Mouse (Mus musculus): ENCODE measurements around the gene Lyrm1. TPM values are rescaled to one million over a fixed set of nuclear protein-coding genes. Genes with fewer than 3 reads are reported as not detected.

Gene Lyrm1
- polyA plus RNA-seq, 1 experiment, result 0.49 TPM

DNA sequence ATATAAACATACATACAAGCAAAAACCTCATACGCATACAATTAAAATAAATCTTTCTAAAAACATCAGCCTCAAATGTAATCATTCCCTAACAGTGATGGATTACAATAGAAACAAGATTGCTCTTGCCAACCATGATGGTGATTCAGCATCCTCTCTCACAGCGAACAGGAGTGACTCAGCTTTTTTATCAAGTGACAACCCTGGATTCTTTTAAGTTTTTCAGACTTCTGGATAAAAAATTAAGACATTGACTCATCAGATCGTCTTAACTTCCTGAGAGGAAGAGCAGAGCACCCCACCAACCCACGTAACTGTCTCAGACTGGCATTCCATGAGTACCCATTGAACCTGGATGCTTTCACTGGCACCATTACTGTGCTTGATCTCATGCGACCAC, 78.6 kb downstream of the Lyrm1 start:
- Histone ChIP-seq H3K4me3 (ENCODE audit: extremely low read depth, insufficient read depth, insufficient read length) (no peak overlapping the region), H3K36me3 (ENCODE audit: control insufficient read depth, insufficient read depth, low read length) (no peaks in the 10 kb centered on the region), H3K27me3 (ENCODE audit: control insufficient read depth, insufficient read depth, low read length) (no peaks in the 10 kb centered on the region), H3K4me1 (ENCODE audit: control insufficient read depth, insufficient read depth, insufficient read length) (no peaks in the 10 kb centered on the region), H3K27ac (ENCODE audit: insufficient read depth, low read length) (no peak overlapping the region)
- DNase-seq (ENCODE audit: low read depth in 1 of 2, low spot score in 2 of 2), result no peak
- TF ChIP-seq CTCF (IDR thresholded peaks at IDR 0.05; ENCODE audit: extremely low read depth, insufficient read depth, insufficient read length, insufficient replicate concordance) (no peak), POLR2A (IDR thresholded peaks at IDR 0.05; ENCODE audit: low read depth, low read length) (no peak)
- 61% methylated on average over 5 of the region's 5 CpGs for WGBS

DNA sequence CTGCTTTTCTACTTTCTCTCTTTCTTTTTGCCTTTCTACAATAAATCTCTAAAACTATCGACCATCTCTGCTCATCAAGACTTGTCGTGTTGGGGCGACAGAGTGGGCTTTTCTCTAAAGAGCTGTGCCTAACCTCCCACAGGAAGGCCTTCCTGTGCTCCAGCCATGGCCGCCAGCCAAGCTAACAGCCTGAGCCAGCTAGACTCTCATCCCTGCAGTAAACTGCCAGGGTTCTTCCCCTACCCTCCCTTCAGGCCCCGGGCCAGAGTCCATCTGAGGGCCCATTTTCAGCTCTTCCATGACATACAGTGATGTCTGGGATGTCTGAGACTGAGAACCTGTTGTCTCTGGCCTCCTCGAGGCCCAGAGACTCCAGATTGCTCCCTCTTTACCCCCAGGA, 80.6 kb downstream of the Lyrm1 start:
- Histone ChIP-seq H3K27me3 (ENCODE audit: control insufficient read depth, insufficient read depth, low read length) (no peaks in the 10 kb centered on the region), H3K27ac (ENCODE audit: insufficient read depth, low read length) (no peak overlapping the region), H3K4me3 (ENCODE audit: extremely low read depth, insufficient read depth, insufficient read length) (no peak overlapping the region), H3K36me3 (ENCODE audit: control insufficient read depth, insufficient read depth, low read length) (no peaks in the 10 kb centered on the region), H3K4me1 (ENCODE audit: control insufficient read depth, insufficient read depth, insufficient read length) (no peaks in the 10 kb centered on the region)
- no peak for DNase-seq (ENCODE audit: low read depth in 1 of 2, low spot score in 2 of 2)
- no peak for TF ChIP-seq POLR2A (IDR thresholded peaks at IDR 0.05; ENCODE audit: low read depth, low read length)
- no peak for TF ChIP-seq CTCF (IDR thresholded peaks at IDR 0.05; ENCODE audit: extremely low read depth, insufficient read depth, insufficient read length, insufficient replicate concordance)
- WGBS, result 81% methylated on average over 6 of the region's 6 CpGs

DNA sequence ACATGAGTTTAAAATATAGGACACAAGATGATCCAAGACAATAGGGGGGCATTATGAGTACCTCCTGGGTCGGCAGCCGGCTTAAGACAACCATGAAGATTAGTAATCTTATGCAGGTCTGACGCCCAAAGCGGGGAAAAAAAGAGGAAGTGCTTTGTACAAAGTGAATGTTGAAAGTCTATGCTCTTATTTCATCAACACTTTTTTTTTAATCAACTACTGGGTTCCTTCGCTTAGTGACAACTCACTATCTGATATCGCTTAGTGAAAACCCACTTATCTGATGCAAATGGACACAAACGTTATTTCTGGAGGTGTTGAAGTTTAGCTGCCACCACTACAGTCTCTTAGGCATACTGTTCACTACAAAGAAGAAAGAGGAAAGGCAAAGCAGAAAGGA, 81.9 kb downstream of the Lyrm1 start:
- Histone ChIP-seq H3K27me3 (ENCODE audit: control insufficient read depth, insufficient read depth, low read length) (no peaks in the 10 kb centered on the region), H3K4me3 (ENCODE audit: extremely low read depth, insufficient read depth, insufficient read length) (no peak overlapping the region), H3K27ac (ENCODE audit: insufficient read depth, low read length) (no peak overlapping the region), H3K36me3 (ENCODE audit: control insufficient read depth, insufficient read depth, low read length) (no peaks in the 10 kb centered on the region), H3K4me1 (ENCODE audit: control insufficient read depth, insufficient read depth, insufficient read length) (no peaks in the 10 kb centered on the region)
- no peak for DNase-seq (ENCODE audit: low read depth in 1 of 2, low spot score in 2 of 2)
- TF ChIP-seq POLR2A (IDR thresholded peaks at IDR 0.05; ENCODE audit: low read depth, low read length) (no peak), CTCF (IDR thresholded peaks at IDR 0.05; ENCODE audit: extremely low read depth, insufficient read depth, insufficient read length, insufficient replicate concordance) (no peak)
- 58% methylated on average over 7 of the region's 7 CpGs for WGBS

DNA sequence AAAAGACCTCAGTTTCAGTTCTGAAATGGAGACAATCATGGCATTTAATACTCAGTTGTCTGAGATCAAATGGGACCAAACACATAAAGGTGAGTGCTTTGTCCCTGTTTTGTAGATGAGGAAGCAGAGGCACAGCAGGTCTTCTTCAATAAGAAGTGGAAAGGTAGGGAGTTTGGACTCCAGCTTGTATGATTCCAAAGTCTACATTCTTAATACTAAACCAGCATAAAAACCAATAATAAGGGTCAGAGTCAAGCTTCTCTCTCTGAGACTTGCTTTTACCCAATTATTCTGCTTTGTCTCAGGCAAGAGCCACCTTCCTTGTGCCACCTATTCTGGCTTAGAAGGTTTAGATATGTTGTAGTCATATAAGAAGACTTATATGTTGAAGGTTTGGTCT, 82.9 kb downstream of the Lyrm1 start:
- DNase-seq (ENCODE audit: low read depth in 1 of 2, low spot score in 2 of 2), result no peak
- no peaks in the 10 kb centered on the region for H3K4me1 ChIP-seq (ENCODE audit: control insufficient read depth, insufficient read depth, insufficient read length)
- no peak overlapping the region for H3K27ac ChIP-seq (ENCODE audit: insufficient read depth, low read length)
- no peaks in the 10 kb centered on the region for H3K36me3 ChIP-seq (ENCODE audit: control insufficient read depth, insufficient read depth, low read length)
- H3K27me3 ChIP-seq (ENCODE audit: control insufficient read depth, insufficient read depth, low read length), result no peaks in the 10 kb centered on the region
- TF ChIP-seq CTCF (IDR thresholded peaks at IDR 0.05; ENCODE audit: extremely low read depth, insufficient read depth, insufficient read length, insufficient replicate concordance) (no peak), POLR2A (IDR thresholded peaks at IDR 0.05; ENCODE audit: low read depth, low read length) (no peak)
- no peak overlapping the region for H3K4me3 ChIP-seq (ENCODE audit: extremely low read depth, insufficient read depth, insufficient read length)

DNA sequence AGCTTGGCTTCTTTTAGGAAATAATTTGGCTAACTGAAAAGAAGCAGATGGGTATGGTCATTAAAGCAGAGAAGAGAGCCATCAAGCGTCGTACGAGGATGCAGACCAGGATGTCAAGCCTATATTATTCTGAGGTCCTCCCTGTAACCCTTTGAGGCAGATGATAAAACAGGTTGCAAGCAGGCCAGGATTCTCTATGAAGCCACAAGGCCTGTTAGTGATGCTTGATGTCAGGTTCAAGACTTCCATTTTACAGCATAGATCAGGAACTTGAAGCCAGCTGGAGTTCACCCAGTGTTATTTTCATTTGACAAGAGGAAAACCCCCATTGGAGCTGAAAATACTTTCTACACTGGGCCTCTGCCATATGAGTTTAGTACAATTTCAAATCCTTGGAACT, 84.5 kb downstream of the Lyrm1 start:
- TF ChIP-seq POLR2A (IDR thresholded peaks at IDR 0.05; ENCODE audit: low read depth, low read length) (no peak), CTCF (IDR thresholded peaks at IDR 0.05; ENCODE audit: extremely low read depth, insufficient read depth, insufficient read length, insufficient replicate concordance) (no peak)

DNA sequence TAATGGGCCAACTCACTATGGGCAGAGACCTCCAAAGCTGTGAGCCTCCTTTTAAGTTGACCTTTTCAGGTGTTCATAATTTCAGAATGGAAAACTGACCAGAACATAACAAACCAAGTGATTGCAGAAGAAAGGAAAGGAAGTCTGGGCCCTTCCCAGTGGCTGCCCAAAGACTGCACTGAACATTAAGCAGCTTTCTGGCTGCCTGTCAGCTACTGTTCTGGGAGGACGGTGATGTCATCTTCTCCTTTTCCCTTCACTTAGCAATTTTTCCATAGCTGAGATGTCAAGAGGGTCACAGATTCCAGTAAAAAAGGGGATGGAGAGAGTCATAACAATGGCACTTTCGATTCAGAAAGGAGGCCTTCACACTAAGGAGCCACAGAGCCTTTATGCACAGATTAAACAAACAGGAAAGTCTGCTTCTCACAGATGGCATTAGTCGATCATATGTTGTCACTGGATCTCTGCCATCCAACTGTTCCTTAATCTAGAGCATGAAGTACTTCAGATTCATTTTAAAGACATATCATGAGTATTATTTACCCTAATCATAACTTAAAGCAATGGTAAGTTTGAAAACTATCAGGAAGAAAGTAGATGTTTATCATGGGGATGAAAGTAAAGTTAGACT, 89.7 kb downstream of the Lyrm1 start:
- TF ChIP-seq POLR2A (IDR thresholded peaks at IDR 0.05; ENCODE audit: low read depth, low read length), result no peak
- no peak for DNase-seq (ENCODE audit: low read depth in 1 of 2, low spot score in 2 of 2)
- no peaks in the 10 kb centered on the region for H3K27me3 ChIP-seq (ENCODE audit: control insufficient read depth, insufficient read depth, low read length)
- no peak overlapping the region for H3K27ac ChIP-seq (ENCODE audit: insufficient read depth, low read length)
- H3K4me1 ChIP-seq (ENCODE audit: control insufficient read depth, insufficient read depth, insufficient read length), result no peaks in the 10 kb centered on the region
- H3K36me3 ChIP-seq (ENCODE audit: control insufficient read depth, insufficient read depth, low read length), result no peaks in the 10 kb centered on the region
- 62% methylated on average over 3 of the region's 3 CpGs for WGBS
- no peak overlapping the region for H3K4me3 ChIP-seq (ENCODE audit: extremely low read depth, insufficient read depth, insufficient read length)

More for the DNA sequence above, 84.5 kb downstream of the Lyrm1 start:
- WGBS, result 88% methylated on average over 3 of the region's 3 CpGs
- no peaks in the 10 kb centered on the region for H3K27me3 ChIP-seq (ENCODE audit: control insufficient read depth, insufficient read depth, low read length)
- H3K36me3 ChIP-seq (ENCODE audit: control insufficient read depth, insufficient read depth, low read length), result no peaks in the 10 kb centered on the region
- no peak overlapping the region for H3K27ac ChIP-seq (ENCODE audit: insufficient read depth, low read length)
- no peak for DNase-seq (ENCODE audit: low read depth in 1 of 2, low spot score in 2 of 2)
- H3K4me3 ChIP-seq (ENCODE audit: extremely low read depth, insufficient read depth, insufficient read length), result no peak overlapping the region
- no peaks in the 10 kb centered on the region for H3K4me1 ChIP-seq (ENCODE audit: control insufficient read depth, insufficient read depth, insufficient read length)

DNA sequence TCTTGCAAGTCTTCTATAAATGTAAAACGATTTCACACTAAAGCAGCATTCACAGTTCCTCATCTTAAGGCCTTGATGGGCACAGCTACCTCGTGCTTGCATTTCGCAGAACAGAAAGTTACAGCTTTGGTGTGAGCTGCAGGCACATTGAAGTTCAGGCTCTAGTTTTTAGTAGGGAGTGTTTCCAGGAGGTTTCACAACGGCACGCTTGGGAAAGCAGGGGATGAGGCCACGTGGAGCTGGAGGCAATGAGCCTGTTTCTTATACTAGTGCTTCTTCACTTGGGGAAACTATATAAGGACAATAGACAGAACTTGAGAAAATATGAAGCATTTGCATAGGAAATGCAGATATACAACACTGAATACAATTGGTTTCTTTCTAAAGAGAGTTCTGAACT, 101.4 kb downstream of the Lyrm1 start:
- H3K4me3 ChIP-seq (ENCODE audit: extremely low read depth, insufficient read depth, insufficient read length), result no peak overlapping the region
- no peaks in the 10 kb centered on the region for H3K4me1 ChIP-seq (ENCODE audit: control insufficient read depth, insufficient read depth, insufficient read length)
- no peak for TF ChIP-seq CTCF (IDR thresholded peaks at IDR 0.05; ENCODE audit: extremely low read depth, insufficient read depth, insufficient read length, insufficient replicate concordance)
- no peak for TF ChIP-seq POLR2A (IDR thresholded peaks at IDR 0.05; ENCODE audit: low read depth, low read length)
- no peak overlapping the region for H3K27ac ChIP-seq (ENCODE audit: insufficient read depth, low read length)
- H3K36me3 ChIP-seq (ENCODE audit: control insufficient read depth, insufficient read depth, low read length), result no peaks in the 10 kb centered on the region
- no peaks in the 10 kb centered on the region for H3K27me3 ChIP-seq (ENCODE audit: control insufficient read depth, insufficient read depth, low read length)
- DNase-seq (ENCODE audit: low read depth in 1 of 2, low spot score in 2 of 2), result no peak
- WGBS, result 82% methylated on average over 6 of the region's 6 CpGs

Other genes starting within 250 kb of the Lyrm1 start
- gene Acsm4, start 205.8 kb upstream of the Lyrm1 start, polyA plus RNA-seq (2012; rRNA removed), result not detected in 2 replicates
- gene Thumpd1, start 175.1 kb upstream of the Lyrm1 start, polyA plus RNA-seq (2012; rRNA removed), result 8.1 and 13.9 TPM in 2 replicates
- gene Acsm3, start 134.9 kb upstream of the Lyrm1 start, polyA plus RNA-seq (2012; rRNA removed), result not detected in 2 replicates
- 2.0 and 2.4 TPM in 2 replicates for gene Rexo5, start 101.9 kb upstream of the Lyrm1 start, polyA plus RNA-seq (2012; rRNA removed)
- gene Eri2, start 101.8 kb upstream of the Lyrm1 start, polyA plus RNA-seq (2012; rRNA removed), result 0.46 and 0.65 TPM in 2 replicates
- gene Dcun1d3, start 437 bp downstream of the Lyrm1 start, polyA plus RNA-seq (2012; rRNA removed), result 3.1 and 3.8 TPM in 2 replicates
- not detected in 2 replicates for gene Dnah3, start 199.4 kb downstream of the Lyrm1 start, polyA plus RNA-seq (2012; rRNA removed)
- 5.7 TPM in 2 replicates for gene Tmem159, start 206.5 kb downstream of the Lyrm1 start, polyA plus RNA-seq (2012; rRNA removed)
- gene Zp2, start 249.4 kb downstream of the Lyrm1 start, polyA plus RNA-seq (2012; rRNA removed), result not detected in 2 replicates